Mouse (Mus musculus) hindbrain, postnatal 0 days (tissue): ENCODE data around the gene Gpc6. TPM values are rescaled to one million over a fixed set of nuclear protein-coding genes. Genes with fewer than 3 reads are reported as not detected.

Source experiments
- ATAC-seq: fragments of 200-750 bp; cut with Nextera tagmentation; 2 replicates; pipeline ENCODE4 v1.8.0; 2017; ENCODE audit warnings: mild to moderate bottlenecking, moderate TSS enrichment, moderate library complexity
- DNase-seq: peaks from one replicate; pipeline ENCODE4 v3.0.0-alpha.2; 2015; ENCODE audit warnings: low spot score
- H3K27ac ChIP-seq: fragments of 300-500 bp; sonication (generic); 2 replicates; pipeline ENCODE4 v1.5.1; 2014; ENCODE audit warnings: mild to moderate bottlenecking
- H3K27me3 ChIP-seq: fragments of 300-500 bp; sonication (generic); 2 replicates; pipeline ENCODE4 v1.6.1; 2014; ENCODE audit warnings: low read length, mixed read lengths; ENCODE audit not compliant: insufficient read depth
- H3K36me3 ChIP-seq: fragments of 300-500 bp; sonication (generic); 2 replicates; pipeline ENCODE4 v1.6.1; 2014; ENCODE audit warnings: low read length, mixed read lengths; ENCODE audit not compliant: insufficient read depth
- H3K4me1 ChIP-seq: fragments of 300-500 bp; sonication (generic); 2 replicates; pipeline ENCODE4 v1.6.1; 2014; ENCODE audit warnings: antibody characterized with exemption, low read length, mixed read lengths; ENCODE audit not compliant: insufficient read depth
- H3K4me2 ChIP-seq: fragments of 300-500 bp; sonication (generic); 2 replicates; pipeline ENCODE4 v1.6.1; 2014; ENCODE audit warnings: low read depth, mild to moderate bottlenecking, low read length, moderate library complexity, mixed read lengths
- H3K4me3 ChIP-seq: fragments of 300-500 bp; sonication (generic); 2 replicates; pipeline ENCODE4 v1.5.1; 2014; ENCODE audit warnings: low read length
- H3K9ac ChIP-seq: fragments of 300-500 bp; sonication (generic); replicated peaks from 2 replicates; pipeline ENCODE4 v1.6.1; 2014; ENCODE audit warnings: mild to moderate bottlenecking, low read length, moderate library complexity, mixed read lengths
- H3K9me3 ChIP-seq: fragments of 300-500 bp; sonication (generic); 2 replicates; pipeline ENCODE4 v1.6.1; 2016; ENCODE audit warnings: low read length, mixed read lengths
- CTCF ChIP-seq: IDR thresholded peaks from 2 replicates; pipeline ENCODE4 v1.5.1; 2016; ENCODE audit warnings: antibody characterized with exemption, control low read depth, low read depth
- WGBS: fragments of 180-500 bp; shearing (Covaris S2); extraction: QIAGEN DNeasy Blood & Tissue Kit; methylation state at CpG from one replicate; pipeline ENCODE4 v1.1.7; 2014; 5-methylcytosine and 5-hydroxymethylcytosine counted together
- polyA plus RNA-seq: library from polyadenylated mRNA; unstranded; fragments of >200 nt; fragmentation: Nextera tagmentation; extraction: Ambion mirVana; gene quantifications from 2 replicates; pipeline ENCODE4 v1.2.1, GENCODE M21; 2015
- total RNA-seq: library from RNA; depleted of rRNA; stranded (reverse); fragments of >200 nt; gene quantifications from 2 replicates; pipeline ENCODE4 v1.2.3, GENCODE M21; 2014

Gene Gpc6
- total and polyA plus RNA-seq, 2 experiments from 2014 or later = 17.9 to 28.5 TPM

DNA sequence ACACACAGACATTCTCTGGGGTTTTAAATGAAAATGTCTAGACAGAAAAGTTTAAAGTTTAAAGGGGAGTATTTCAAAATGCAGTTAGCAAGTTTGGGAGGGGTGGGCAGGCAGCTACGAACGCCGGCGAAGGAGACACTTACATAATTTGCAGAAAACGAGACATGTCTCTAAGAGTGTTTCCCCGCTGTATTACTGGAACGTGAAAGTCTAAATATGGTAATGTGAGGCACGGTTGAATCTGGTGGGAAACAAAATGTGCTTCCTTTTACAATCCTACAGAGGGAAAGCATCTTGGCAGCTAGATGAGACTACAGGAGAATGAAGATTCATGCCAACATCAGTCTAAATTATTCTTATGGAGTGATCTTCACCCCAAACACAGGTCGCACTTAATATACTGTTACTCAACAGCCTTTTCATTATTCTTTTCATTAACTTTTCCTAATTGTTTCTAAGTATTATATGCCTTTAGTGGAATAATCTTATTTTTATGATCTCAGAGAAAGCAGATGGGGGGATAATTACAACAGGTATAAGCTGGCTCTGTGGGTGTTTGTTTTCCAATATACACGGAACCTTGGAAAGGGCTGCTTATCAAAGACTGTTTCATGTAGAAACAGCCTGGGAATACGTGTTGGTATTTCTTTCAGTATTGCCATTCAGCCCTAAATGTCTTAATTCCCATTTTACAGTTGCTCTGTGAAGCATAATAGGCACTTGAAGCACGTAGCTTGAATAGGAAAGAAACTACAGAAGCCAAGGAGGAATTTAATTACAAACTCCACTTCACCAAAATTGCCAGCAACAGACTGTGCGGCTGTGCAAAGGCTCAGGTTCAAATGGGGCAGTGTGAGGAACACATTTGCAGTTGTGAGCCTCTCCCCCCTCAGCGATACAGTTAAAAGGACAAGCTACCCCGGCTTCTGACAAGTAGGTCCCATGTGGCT, 885.5 kb downstream of the Gpc6 start:
- no peak for TF ChIP-seq CTCF
- DNase-seq (no peak), ATAC-seq (no peak)
- no peaks in the 10 kb centered on the region for H3K36me3 ChIP-seq
- no peak overlapping the region for H3K4me3 ChIP-seq
- no peak overlapping the region for H3K4me2 ChIP-seq
- H3K4me1 ChIP-seq = peaks cover 4% of the 10 kb centered on the region
- no peak overlapping the region for H3K27ac ChIP-seq
- H3K27me3 ChIP-seq = no peaks in the 10 kb centered on the region
- H3K9ac ChIP-seq = no peak overlapping the region
- no peaks in the 10 kb centered on the region for H3K9me3 ChIP-seq
- WGBS = 50% methylated on average over 15 of the region's 15 CpGs

DNA sequence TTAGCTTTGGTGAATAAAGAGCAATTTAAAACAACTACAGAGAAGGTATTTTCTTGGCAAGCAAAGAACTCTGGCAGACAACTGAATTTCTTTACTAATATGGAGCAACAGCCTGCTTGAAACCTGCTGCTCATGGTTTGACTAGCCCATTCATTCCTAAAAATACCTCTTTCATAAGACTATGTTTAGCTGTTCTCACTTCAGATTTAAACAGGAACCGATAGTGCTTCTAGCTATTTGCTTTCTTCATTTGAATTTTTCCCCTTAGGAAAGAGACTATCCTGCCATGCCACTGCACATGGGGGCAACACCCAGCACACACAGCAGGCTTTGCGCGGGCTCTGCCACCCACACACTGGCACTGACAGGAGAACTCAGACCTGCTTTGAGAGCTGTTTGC, 888.4 kb downstream of the Gpc6 start:
- Histone ChIP-seq H3K4me1 (peaks cover 4% of the 10 kb centered on the region), H3K27me3 (no peaks in the 10 kb centered on the region), H3K9ac (no peak overlapping the region), H3K4me3 (no peak overlapping the region), H3K9me3 (no peaks in the 10 kb centered on the region), H3K4me2 (no peak overlapping the region), H3K27ac (no peak overlapping the region), H3K36me3 (no peaks in the 10 kb centered on the region)
- ATAC-seq (no peak), DNase-seq (no peak)
- 59% methylated on average over 3 of the region's 3 CpGs for WGBS
- no peak for TF ChIP-seq CTCF

- no peak overlapping the region for H3K4me3 ChIP-seq
- no peak for ATAC-seq
- H3K36me3 ChIP-seq = no peaks in the 10 kb centered on the region
- no peak for TF ChIP-seq CTCF
- H3K4me1 ChIP-seq = no peaks in the 10 kb centered on the region
- H3K9me3 ChIP-seq = no peaks in the 10 kb centered on the region
- no peak overlapping the region for H3K27ac ChIP-seq
- DNase-seq = no peak
- no peaks in the 10 kb centered on the region for H3K27me3 ChIP-seq
- no peak overlapping the region for H3K4me2 ChIP-seq
- no peak overlapping the region for H3K9ac ChIP-seq
- WGBS = 96% methylated on average over 9 of the region's 9 CpGs
Measured at GRCm38 (mm10) chr14:117816008-117816407, 890.9 kb downstream of the Gpc6 start.

- no peak for TF ChIP-seq CTCF
- Histone ChIP-seq H3K9ac (no peak overlapping the region), H3K27ac (no peak overlapping the region), H3K4me1 (no peaks in the 10 kb centered on the region), H3K4me3 (no peak overlapping the region), H3K27me3 (no peaks in the 10 kb centered on the region), H3K36me3 (no peaks in the 10 kb centered on the region), H3K9me3 (no peaks in the 10 kb centered on the region), H3K4me2 (no peak overlapping the region)
- WGBS = 88% methylated on average over 3 of the region's 3 CpGs
- ATAC-seq = no peak
- no peak for DNase-seq
Measured at GRCm38 (mm10) chr14:117816706-117817105, 891.6 kb downstream of the Gpc6 start.

- no peaks in the 10 kb centered on the region for H3K4me1 ChIP-seq
- H3K9me3 ChIP-seq = no peaks in the 10 kb centered on the region
- ATAC-seq (no peak), DNase-seq (no peak)
- 86% methylated on average over 4 of the region's 4 CpGs for WGBS
- no peak overlapping the region for H3K9ac ChIP-seq
- H3K27ac ChIP-seq = no peak overlapping the region
- no peaks in the 10 kb centered on the region for H3K27me3 ChIP-seq
- no peaks in the 10 kb centered on the region for H3K36me3 ChIP-seq
- no peak for TF ChIP-seq CTCF
- H3K4me3 ChIP-seq = no peak overlapping the region
- no peak overlapping the region for H3K4me2 ChIP-seq
Measured at GRCm38 (mm10) chr14:117817196-117817595, 892.1 kb downstream of the Gpc6 start.

DNA sequence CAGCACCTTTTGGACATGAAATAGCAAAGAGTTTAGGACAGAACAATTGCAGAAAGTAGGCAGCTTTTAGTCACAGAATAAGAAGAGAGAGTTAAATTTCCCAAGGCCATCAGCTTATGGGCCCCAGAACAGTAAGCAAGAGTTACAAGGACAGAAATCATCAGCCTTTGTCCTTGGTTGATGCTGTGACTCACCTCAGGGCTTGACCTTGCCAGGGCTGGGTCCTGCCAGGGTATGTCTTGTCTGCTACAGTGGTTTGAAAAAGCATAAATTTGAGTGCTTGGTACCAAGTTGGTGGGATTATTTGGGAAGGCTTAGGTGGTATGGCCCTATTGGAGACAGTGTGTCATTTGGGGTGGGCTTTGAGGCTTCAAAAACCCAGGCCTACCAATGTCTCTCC, 899.4 kb downstream of the Gpc6 start:
- Histone ChIP-seq H3K4me1 (no peaks in the 10 kb centered on the region), H3K4me2 (no peak overlapping the region), H3K4me3 (no peak overlapping the region), H3K27me3 (no peaks in the 10 kb centered on the region), H3K36me3 (no peaks in the 10 kb centered on the region), H3K9ac (no peak overlapping the region), H3K27ac (no peak overlapping the region), H3K9me3 (no peaks in the 10 kb centered on the region)
- DNase-seq (no peak), ATAC-seq (no peak)
- TF ChIP-seq CTCF = no peak
